Mouse (Mus musculus) small intestine, adult 2 months (tissue): ENCODE measurements around the gene Olfr169. TPM values are rescaled to one million over a fixed set of nuclear protein-coding genes. Genes with fewer than 3 reads are reported as not detected.
"Not testable (repeated sequence)": the region's sequence is repeated elsewhere in the genome, so short reads cannot be mapped to it uniquely, and the experiment has no call there.

Experiments used
- H3K27ac ChIP-seq: fragments of 200-500 bp; 2 replicates; pipeline ENCODE4 v1.5.1; 2012; ENCODE audit warnings: low read depth, low read length, control low read depth, inconsistent platforms; ENCODE audit not compliant: insufficient read depth
- H3K27me3 ChIP-seq: fragments of 200-500 bp; 2 replicates; pipeline ENCODE4 v1.6.1; 2012; ENCODE audit warnings: mild to moderate bottlenecking, moderate library complexity, low read length, inconsistent platforms; ENCODE audit not compliant: control insufficient read depth, insufficient read depth
- H3K36me3 ChIP-seq: fragments of 200-500 bp; 2 replicates; pipeline ENCODE4 v1.6.1; 2012; ENCODE audit warnings: mild to moderate bottlenecking, low read length, control low read depth, inconsistent platforms; ENCODE audit not compliant: control insufficient read depth, insufficient read depth
- H3K4me1 ChIP-seq: fragments of 200-500 bp; 2 replicates; pipeline ENCODE4 v1.6.1; 2012; ENCODE audit warnings: low read length, inconsistent platforms, mixed read lengths; ENCODE audit not compliant: control insufficient read depth, insufficient read depth, insufficient read length
- H3K4me3 ChIP-seq: fragments of 200-500 bp; 2 replicates; pipeline ENCODE4 v1.5.1; 2012; ENCODE audit warnings: low read depth, mild to moderate bottlenecking, control low read depth, inconsistent platforms, low read length, moderate library complexity
- CTCF ChIP-seq: fragments of 200-500 bp; IDR thresholded peaks from 2 replicates; pipeline ENCODE4 v1.5.1; 2012; ENCODE audit warnings: low read depth, mild to moderate bottlenecking, control low read depth, inconsistent platforms, low read length, moderate library complexity, mixed read lengths; ENCODE audit not compliant: insufficient replicate concordance, insufficient read length; ENCODE audit errors: extremely low read depth
- POLR2A ChIP-seq: fragments of 200-500 bp; IDR thresholded peaks from 2 replicates; pipeline ENCODE4 v1.6.1; 2012; ENCODE audit warnings: low read depth, mild to moderate bottlenecking, control low read depth, inconsistent platforms, low read length, moderate library complexity
- WGBS: fragments of 180-500 bp; shearing (Covaris S2); methylation state at CpG from one replicate; pipeline ENCODE4 v1.1.7; 2018; 5-methylcytosine and 5-hydroxymethylcytosine counted together
- polyA plus RNA-seq: library from polyadenylated mRNA; depleted of rRNA; stranded (reverse); fragments of >200 nt; gene quantifications from 2 replicates; pipeline ENCODE4 v1.2.3, GENCODE M21; 2012; rRNA removed

Gene Olfr169
- not detected in 2 replicates for polyA plus RNA-seq

DNA sequence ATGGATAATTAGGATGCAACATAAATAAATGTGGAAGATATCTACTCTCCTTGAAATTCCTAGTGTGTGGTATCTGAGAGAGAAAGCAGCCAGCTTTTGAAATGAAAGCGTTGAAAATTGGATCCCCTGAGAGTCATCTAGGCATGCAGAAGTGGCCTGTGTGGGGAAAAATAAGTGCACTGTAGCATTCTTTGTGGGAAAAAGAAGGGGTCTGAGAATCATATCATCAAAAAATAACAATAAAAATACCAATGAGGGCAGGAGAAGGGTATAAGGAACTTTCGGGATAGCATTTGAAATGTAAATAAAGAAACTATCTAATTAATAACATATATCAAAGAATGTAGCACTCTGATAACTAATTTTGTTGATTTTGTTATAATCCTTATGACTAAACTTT is at the start of gene Olfr169:
TSS of gene Olfr169 (minus strand) at position 101 of the 400 bp plus-strand sequence.
- not testable (repeated sequence) for H3K4me3 ChIP-seq, H3K4me1 ChIP-seq, H3K27ac ChIP-seq, H3K27me3 ChIP-seq, H3K36me3 ChIP-seq
- WGBS = 86% methylated on average over 2 of the region's 2 CpGs

DNA sequence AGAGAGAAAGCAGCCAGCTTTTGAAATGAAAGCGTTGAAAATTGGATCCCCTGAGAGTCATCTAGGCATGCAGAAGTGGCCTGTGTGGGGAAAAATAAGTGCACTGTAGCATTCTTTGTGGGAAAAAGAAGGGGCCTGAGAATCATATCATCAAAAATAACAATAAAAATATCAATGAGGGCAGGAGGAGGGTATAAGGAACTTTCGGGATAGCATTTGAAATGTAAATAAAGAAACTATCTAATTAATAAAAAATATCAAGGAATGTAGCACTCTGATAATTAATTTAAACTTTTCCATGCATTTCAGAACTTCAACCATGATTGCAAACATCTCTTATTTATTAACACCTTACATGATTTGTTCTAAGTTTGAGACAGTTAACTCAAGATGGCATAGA is 40.2 kb upstream of the Olfr169 start, which contains the start of gene Olfr170:
TSS of gene Olfr170 (minus strand) at position 101 of the 400 bp plus-strand sequence.
- not testable (repeated sequence) for H3K4me3 ChIP-seq, H3K36me3 ChIP-seq, H3K27ac ChIP-seq, H3K27me3 ChIP-seq, H3K4me1 ChIP-seq
- 76% methylated on average over 2 of the region's 2 CpGs for WGBS

DNA sequence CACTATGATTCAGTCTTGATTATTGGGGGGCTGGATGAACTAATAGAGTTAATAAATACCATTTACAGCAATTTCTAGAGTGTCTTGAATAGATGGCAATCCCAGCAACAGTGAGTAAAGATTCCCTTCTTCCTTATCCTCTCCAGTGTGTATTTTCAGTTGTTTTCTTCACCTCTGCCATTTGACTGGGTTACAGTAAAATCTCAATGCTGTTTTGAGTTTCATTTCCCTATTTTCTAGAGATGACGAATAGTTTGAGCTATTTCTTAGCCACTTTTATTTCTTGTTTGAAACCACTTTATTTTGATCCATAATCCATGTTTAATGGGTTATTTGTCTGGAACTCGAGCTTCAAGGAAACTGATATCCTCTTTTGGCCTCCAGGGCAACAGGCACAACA is 31.6 kb upstream of the Olfr169 start:
- Histone ChIP-seq H3K4me3 (no peak overlapping the region), H3K27ac (no peak overlapping the region), H3K36me3 (no peaks in the 10 kb centered on the region), H3K4me1 (no peaks in the 10 kb centered on the region), H3K27me3 (no peaks in the 10 kb centered on the region)
- 55% methylated on average over 2 of the region's 2 CpGs for WGBS
- TF ChIP-seq CTCF (no peak), POLR2A (no peak)

DNA sequence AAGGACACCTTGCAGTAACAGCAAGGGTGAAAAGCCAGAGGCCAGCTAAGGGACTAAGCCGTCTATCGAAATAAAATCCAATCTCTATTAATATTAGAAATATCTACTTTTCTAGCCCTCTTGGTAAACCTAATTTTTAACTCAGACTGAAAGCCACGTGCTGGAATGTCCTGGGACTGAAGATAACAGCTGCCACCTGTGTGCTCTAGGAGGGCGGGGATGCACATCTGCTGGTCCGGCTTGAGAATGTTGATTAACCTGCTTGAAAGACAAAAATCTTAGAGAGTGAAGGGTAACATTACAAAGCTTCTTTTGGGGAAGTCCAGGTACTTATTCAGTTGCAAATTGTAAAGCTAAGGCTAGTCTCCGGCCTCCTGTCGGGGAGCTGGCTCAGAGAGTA is 18.2 kb downstream of the Olfr169 start:
- not testable (repeated sequence) for H3K4me1 ChIP-seq, H3K27me3 ChIP-seq, H3K27ac ChIP-seq, H3K4me3 ChIP-seq, H3K36me3 ChIP-seq
- WGBS = 69% methylated on average over 7 of the region's 7 CpGs

DNA sequence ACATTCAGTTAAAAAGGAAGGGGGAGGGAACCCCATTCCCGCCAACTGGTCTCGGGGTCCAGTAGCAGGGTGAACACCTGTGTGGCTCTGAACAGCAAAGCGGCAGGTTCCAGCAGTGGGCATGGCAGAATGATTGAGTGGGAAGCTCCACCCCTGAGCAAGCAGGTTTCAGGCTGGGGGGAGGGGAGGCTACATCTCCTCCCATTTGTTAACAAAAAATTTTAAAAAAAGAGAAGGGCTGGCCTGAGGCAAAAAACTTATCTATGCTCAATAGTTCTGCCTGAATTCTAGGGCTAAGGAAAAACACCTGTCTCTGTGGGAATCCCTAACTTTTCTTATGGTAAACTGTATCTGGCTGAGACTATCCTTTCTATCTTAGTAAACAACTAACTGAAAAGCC is 19.4 kb downstream of the Olfr169 start:
- WGBS = 90% methylated on average over 3 of the region's 3 CpGs
- not testable (repeated sequence) for H3K27ac ChIP-seq, H3K27me3 ChIP-seq, H3K4me1 ChIP-seq, H3K4me3 ChIP-seq, H3K36me3 ChIP-seq

DNA sequence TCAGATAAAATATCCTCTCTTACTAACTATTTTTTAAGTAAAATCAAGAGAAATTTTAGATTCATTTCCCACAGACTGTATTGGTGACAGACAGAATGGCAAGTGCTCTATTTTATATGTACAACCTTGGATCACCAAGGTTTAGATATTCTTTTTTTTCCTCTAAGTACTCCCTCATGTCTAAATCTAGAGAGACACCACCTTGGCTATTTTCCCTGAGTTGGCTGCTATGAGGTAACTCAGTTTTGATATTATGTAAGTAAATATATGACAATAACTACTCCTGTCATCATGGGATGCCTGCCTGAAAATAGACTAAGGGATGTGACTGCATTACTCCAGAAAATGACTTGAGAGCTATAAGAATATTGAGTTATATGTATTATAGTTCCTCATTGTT is 36.2 kb downstream of the Olfr169 start, which contains the start of gene Olfr168:
TSS of gene Olfr168 (minus strand) at position 101 of the 400 bp plus-strand sequence.
- Histone ChIP-seq H3K36me3 (no peaks in the 10 kb centered on the region), H3K4me3 (no peak within 1 kb of the TSS), H3K27ac (no peak within 1 kb of the TSS), H3K4me1 (no peaks in the 10 kb centered on the region), H3K27me3 (no peaks in the 10 kb centered on the region)
- no peak for TF ChIP-seq POLR2A
- no peak for TF ChIP-seq CTCF

DNA sequence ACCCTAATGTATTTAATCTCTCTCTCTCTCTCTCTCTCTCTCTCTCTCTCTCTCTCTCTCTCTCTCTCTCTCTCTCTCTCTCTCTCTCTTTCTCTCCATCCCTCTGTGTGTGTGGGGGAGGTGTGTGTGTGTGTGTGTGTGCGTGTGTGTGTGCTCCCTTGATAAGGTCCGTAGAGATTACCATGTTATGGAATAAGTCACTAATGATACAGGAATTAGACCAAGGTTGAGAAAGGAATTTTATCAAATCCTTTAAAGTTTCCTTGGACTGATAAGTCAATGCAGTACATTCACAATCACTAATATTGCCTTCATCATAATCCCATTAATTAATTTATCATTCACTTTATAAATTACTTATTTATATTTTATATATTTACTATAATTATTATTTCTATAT is 49.4 kb downstream of the Olfr169 start, which contains the start of gene Olfr167:
TSS of gene Olfr167 (minus strand) at position 101 of the 400 bp plus-strand sequence.
- no peak within 1 kb of the TSS for H3K4me3 ChIP-seq
- WGBS = 66% methylated on average over 2 of the region's 2 CpGs
- H3K27ac ChIP-seq = no peak within 1 kb of the TSS
- H3K4me1 ChIP-seq = no peaks in the 10 kb centered on the region
- no peaks in the 10 kb centered on the region for H3K36me3 ChIP-seq
- TF ChIP-seq CTCF (no peak), POLR2A (no peak)
- H3K27me3 ChIP-seq = no peaks in the 10 kb centered on the region

Other genes starting within 250 kb of the Olfr169 start
- 0.90 and 7.1 TPM in 2 replicates for gene Olfr165, start 148.7 kb downstream of the Olfr169 start, polyA plus RNA-seq
- not detected in 2 replicates for gene Olfr166, start 88.1 kb downstream of the Olfr169 start, polyA plus RNA-seq
- gene Olfr167, start 49.5 kb downstream of the Olfr169 start, polyA plus RNA-seq = not detected in 2 replicates
- not detected in 2 replicates for gene Olfr168, start 36.3 kb downstream of the Olfr169 start, polyA plus RNA-seq
- not detected in 2 replicates for gene Olfr170, start 40.1 kb upstream of the Olfr169 start, polyA plus RNA-seq
- gene Olfr171, start 58.1 kb upstream of the Olfr169 start, polyA plus RNA-seq = not detected in 2 replicates
- not detected in 2 replicates for gene Lamp3, start 134.6 kb upstream of the Olfr169 start, polyA plus RNA-seq
- 0.10 and 0.27 TPM in 2 replicates for gene B3gnt5, start 188.4 kb upstream of the Olfr169 start, polyA plus RNA-seq